Mouse (Mus musculus) liver, adult 2 months (tissue): ENCODE measurements around the gene Ppih. TPM values are rescaled to one million over a fixed set of nuclear protein-coding genes. Genes with fewer than 3 reads are reported as not detected.

Experiments used
- DNase-seq: peaks from one replicate; pipeline ENCODE4 v3.0.0-alpha.2; 2011; ENCODE audit warnings: low read depth, low spot score; ENCODE audit errors: extremely low read depth
- H3K27ac ChIP-seq: fragments of 200-500 bp; replicated peaks from 2 replicates; pipeline ENCODE4 v1.5.1; 2012; ENCODE audit warnings: low read depth, mild to moderate bottlenecking, control low read depth, inconsistent platforms, low read length; ENCODE audit not compliant: insufficient read depth
- H3K27me3 ChIP-seq: fragments of 200-500 bp; 2 replicates; pipeline ENCODE4 v1.6.1; 2012; ENCODE audit warnings: mild to moderate bottlenecking, moderate library complexity, low read length, inconsistent platforms; ENCODE audit not compliant: control insufficient read depth, insufficient read depth
- H3K36me3 ChIP-seq: fragments of 200-500 bp; 2 replicates; pipeline ENCODE4 v1.6.1; 2012; ENCODE audit warnings: low read length, inconsistent platforms; ENCODE audit not compliant: control insufficient read depth, insufficient read depth
- H3K4me1 ChIP-seq: fragments of 200-500 bp; 2 replicates; pipeline ENCODE4 v1.6.1; 2011; ENCODE audit warnings: low read length; ENCODE audit not compliant: control insufficient read depth, insufficient read depth
- H3K4me3 ChIP-seq: fragments of 200-500 bp; 2 replicates; pipeline ENCODE4 v1.5.1; 2011; ENCODE audit warnings: low read depth, mild to moderate bottlenecking, control low read depth, low read length, moderate library complexity; ENCODE audit not compliant: insufficient read depth
- H3K79me2 ChIP-seq: fragments of 200-500 bp; 2 replicates; pipeline ENCODE4 v1.6.1; 2012; ENCODE audit warnings: inconsistent platforms, mild to moderate bottlenecking, low read length, moderate library complexity; ENCODE audit not compliant: control insufficient read depth, insufficient read depth
- H3K9ac ChIP-seq: fragments of 200-500 bp; 2 replicates; pipeline ENCODE4 v1.6.1; 2012; ENCODE audit warnings: low read depth, mild to moderate bottlenecking, control low read depth, inconsistent platforms, low read length
- CTCF ChIP-seq: fragments of 200-500 bp; IDR thresholded peaks from 2 replicates; pipeline ENCODE4 v1.5.1; 2011; ENCODE audit warnings: low read depth, low read length, control low read depth
- POLR2A ChIP-seq: fragments of 200-500 bp; IDR thresholded peaks from 2 replicates; pipeline ENCODE4 v1.6.1; 2011; ENCODE audit warnings: low read length, control low read depth; ENCODE audit not compliant: insufficient read depth; ENCODE audit errors: extremely low read depth
- WGBS: fragments of 180-500 bp; shearing (Covaris S2); methylation state at CpG from one replicate; pipeline ENCODE4 v1.1.7; 2018; 5-methylcytosine and 5-hydroxymethylcytosine counted together
- polyA plus RNA-seq: library from polyadenylated mRNA; depleted of rRNA; stranded (reverse); fragments of >200 nt; gene quantifications from 2 replicates; pipeline ENCODE4 v1.2.3, GENCODE M21; 2012
- total RNA-seq: library from RNA; depleted of rRNA; stranded (reverse); fragments of >200 nt; gene quantifications from 2 replicates; pipeline ENCODE4 v1.2.3, GENCODE M21; 2014

Ppih gene
- total and polyA plus RNA-seq, 2 experiments = 4.1 to 15.4 TPM

- DNase-seq = peak; percentile 94
- Histone ChIP-seq H3K4me1 (peaks cover 7% of the 10 kb centered on the region), H3K27me3 (no peaks in the 10 kb centered on the region), H3K36me3 (peaks cover 2% of the 10 kb centered on the region; the same call in 1 of the 2 replicates), H3K9ac (peak within 1 kb of the TSS; percentile 86), H3K79me2 (peaks cover 21% of the 10 kb centered on the region), H3K27ac (peak within 1 kb of the TSS; percentile 68), H3K4me3 (peak within 1 kb of the TSS; percentile 91)
- WGBS = under 1% methylated on average over 61 of the region's 61 CpGs
- TF ChIP-seq POLR2A (peak; percentile 45), CTCF (no peak)
Measured at GRCm38 (mm10) chr4:119294415-119295133, 25.8 kb downstream of the Ppih start, which contains the start of gene Ybx1. Gene Ybx1 (minus strand): TSS chr4:119294604.

GRCm38 (mm10) chr4:119293574-119294258, 26.6 kb downstream of the Ppih start:
- Histone ChIP-seq H3K27ac (no peak overlapping the region), H3K27me3 (no peaks in the 10 kb centered on the region), H3K4me1 (peaks cover 7% of the 10 kb centered on the region), H3K36me3 (peaks cover 2% of the 10 kb centered on the region; the same call in 1 of the 2 replicates), H3K9ac (peak overlapping the region; percentile 86), H3K4me3 (peak overlapping the region; percentile 91), H3K79me2 (peaks cover 24% of the 10 kb centered on the region)
- TF ChIP-seq POLR2A (no peak), CTCF (no peak)
- WGBS = under 1% methylated on average over 50 of the region's 80 CpGs
- DNase-seq = no peak

- H3K4me1 ChIP-seq = peaks cover 7% of the 10 kb centered on the region
- peak overlapping the region; percentile 44 for H3K9ac ChIP-seq
- H3K36me3 ChIP-seq = peaks cover 2% of the 10 kb centered on the region; the same call in 1 of the 2 replicates
- peaks cover 24% of the 10 kb centered on the region for H3K79me2 ChIP-seq
- DNase-seq = peak; percentile 29
- TF ChIP-seq POLR2A = no peak
- TF ChIP-seq CTCF = no peak
- no peak overlapping the region; the same call in 1 of the 2 replicates for H3K27ac ChIP-seq
- peak overlapping the region; percentile 91 for H3K4me3 ChIP-seq
- H3K27me3 ChIP-seq = no peaks in the 10 kb centered on the region
- 2% methylated on average over 24 of the region's 24 CpGs for WGBS
Measured at GRCm38 (mm10) chr4:119292771-119293573, 27.4 kb downstream of the Ppih start.

- no peak for DNase-seq
- no peak for TF ChIP-seq CTCF
- no peak for TF ChIP-seq POLR2A
- 85% methylated on average over 1 of the region's 1 CpGs for WGBS
- Histone ChIP-seq H3K27ac (no peak overlapping the region), H3K27me3 (no peaks in the 10 kb centered on the region), H3K36me3 (peaks cover 6% of the 10 kb centered on the region; the same call in 1 of the 2 replicates), H3K4me1 (peaks cover 12% of the 10 kb centered on the region), H3K79me2 (peaks cover 30% of the 10 kb centered on the region), H3K4me3 (no peak overlapping the region), H3K9ac (no peak overlapping the region)
Measured at GRCm38 (mm10) chr4:119291921-119292320, 28.4 kb downstream of the Ppih start.

- 32% methylated on average over 2 of the region's 2 CpGs for WGBS
- no peak overlapping the region for H3K27ac ChIP-seq
- H3K36me3 ChIP-seq = peaks cover 43% of the 10 kb centered on the region
- no peak overlapping the region for H3K9ac ChIP-seq
- no peaks in the 10 kb centered on the region for H3K27me3 ChIP-seq
- no peak overlapping the region for H3K4me3 ChIP-seq
- H3K79me2 ChIP-seq = peaks cover 15% of the 10 kb centered on the region; the same call in 1 of the 2 replicates
- TF ChIP-seq CTCF = no peak
- no peak for TF ChIP-seq POLR2A
- H3K4me1 ChIP-seq = peaks cover 7% of the 10 kb centered on the region; the same call in 1 of the 2 replicates
- no peak for DNase-seq
Measured at GRCm38 (mm10) chr4:119285336-119285735, 35.0 kb downstream of the Ppih start.
